Mouse (Mus musculus) intestine, embryonic 16.5 days (tissue): ENCODE measurements around the gene Tnc. TPM values are rescaled to one million over a fixed set of nuclear protein-coding genes. Genes with fewer than 3 reads are reported as not detected.

Experiments used
- ATAC-seq: fragments of 200-750 bp; cut with Nextera tagmentation; 2 replicates; pipeline ENCODE4 v1.8.0; 2017; ENCODE audit warnings: moderate TSS enrichment, moderate library complexity
- H3K27ac ChIP-seq: fragments of 300-500 bp; sonication (generic); 2 replicates; pipeline ENCODE4 v1.5.1; 2014; ENCODE audit warnings: mild to moderate bottlenecking, low read length
- H3K27me3 ChIP-seq: fragments of 300-500 bp; sonication (generic); replicated peaks from 2 replicates; pipeline ENCODE4 v1.6.1; 2014; ENCODE audit warnings: low read length, control low read depth, mixed read lengths; ENCODE audit not compliant: control insufficient read depth, insufficient read depth
- H3K36me3 ChIP-seq: fragments of 300-500 bp; sonication (generic); 2 replicates; pipeline ENCODE4 v1.6.1; 2014; ENCODE audit warnings: low read length, control low read depth; ENCODE audit not compliant: control insufficient read depth, insufficient read depth
- H3K4me1 ChIP-seq: fragments of 300-500 bp; sonication (generic); 2 replicates; pipeline ENCODE4 v1.6.1; 2014; ENCODE audit warnings: low read length, control low read depth, mixed read lengths; ENCODE audit not compliant: control insufficient read depth, insufficient read depth
- H3K4me2 ChIP-seq: fragments of 300-500 bp; sonication (generic); 2 replicates; pipeline ENCODE4 v1.6.1; 2014; ENCODE audit warnings: low read depth, low read length, control low read depth
- H3K4me3 ChIP-seq: fragments of 300-500 bp; sonication (generic); 2 replicates; pipeline ENCODE4 v1.5.1; 2014; ENCODE audit warnings: mild to moderate bottlenecking, low read length
- H3K9ac ChIP-seq: fragments of 300-500 bp; sonication (generic); 2 replicates; pipeline ENCODE4 v1.6.1; 2014; ENCODE audit warnings: low read depth, low read length
- H3K9me3 ChIP-seq: fragments of 300-500 bp; sonication (generic); 2 replicates; pipeline ENCODE4 v1.6.1; 2016; ENCODE audit warnings: low read length, control low read depth; ENCODE audit not compliant: control insufficient read depth
- WGBS: fragments of 180-500 bp; shearing (Covaris S2); extraction: QIAGEN DNeasy Blood & Tissue Kit; methylation state at CpG from one replicate; pipeline ENCODE4 v1.1.7; 2014; 5-methylcytosine and 5-hydroxymethylcytosine counted together
- polyA plus RNA-seq: library from polyadenylated mRNA; unstranded; fragments of >200 nt; fragmentation: Nextera tagmentation; extraction: Ambion mirVana; gene quantifications from 2 replicates; pipeline ENCODE4 v1.2.1, GENCODE M21; 2015

Gene Tnc
- polyA plus RNA-seq, 1 experiment from 2014 or later: 6.9 TPM

DNA sequence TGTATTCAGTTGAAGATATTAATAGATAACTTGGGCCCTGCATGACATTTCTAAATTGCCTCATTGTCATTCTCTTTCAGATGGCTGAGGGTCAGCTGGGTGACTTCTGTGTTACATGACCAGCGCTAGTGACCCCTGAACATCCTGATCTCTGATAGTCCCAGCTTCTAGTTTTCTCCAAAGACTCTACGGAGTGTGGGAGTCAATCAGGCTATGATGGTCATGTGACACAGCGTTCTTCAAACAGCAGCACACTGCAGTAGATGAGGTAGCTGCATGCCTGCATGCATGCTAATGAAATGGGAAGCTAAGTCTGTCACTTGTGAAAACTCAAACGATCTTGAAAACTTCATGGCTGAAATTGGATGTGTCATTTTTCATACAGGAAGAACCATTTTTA is 41.6 kb downstream of the Tnc start:
- no peaks in the 10 kb centered on the region for H3K9me3 ChIP-seq
- H3K4me2 ChIP-seq: no peak overlapping the region
- H3K4me1 ChIP-seq: no peaks in the 10 kb centered on the region
- no peaks in the 10 kb centered on the region for H3K36me3 ChIP-seq
- H3K4me3 ChIP-seq: no peak overlapping the region
- H3K27ac ChIP-seq: no peak overlapping the region
- 92% methylated on average over 4 of the region's 4 CpGs for WGBS
- no peak overlapping the region for H3K9ac ChIP-seq
- ATAC-seq: no peak
- no peaks in the 10 kb centered on the region for H3K27me3 ChIP-seq

DNA sequence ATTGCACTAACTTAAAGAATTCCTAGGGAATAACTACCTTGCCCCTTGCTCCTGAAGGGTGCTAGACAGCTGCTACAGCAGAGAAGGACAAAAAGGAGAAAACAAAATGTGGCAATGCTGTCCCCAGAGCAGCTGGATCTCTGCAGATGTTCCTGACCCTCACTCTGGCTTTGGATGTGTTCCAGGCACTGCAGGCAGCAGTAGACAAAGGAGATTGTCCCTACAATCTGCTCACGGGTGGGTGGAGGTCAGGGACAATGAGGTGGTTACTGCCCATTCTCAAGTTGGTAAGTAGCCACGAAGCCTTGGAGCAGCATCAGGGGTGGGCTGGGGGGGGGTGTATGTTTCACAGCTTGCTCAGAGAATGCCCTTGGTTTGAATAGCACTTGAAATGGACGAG is 43.1 kb downstream of the Tnc start:
- Histone ChIP-seq H3K27ac (no peak overlapping the region), H3K27me3 (no peaks in the 10 kb centered on the region), H3K9ac (no peak overlapping the region), H3K9me3 (no peaks in the 10 kb centered on the region), H3K4me1 (peaks cover 4% of the 10 kb centered on the region; the same call in 1 of the 2 replicates), H3K4me2 (no peak overlapping the region), H3K4me3 (no peak overlapping the region), H3K36me3 (no peaks in the 10 kb centered on the region)
- ATAC-seq: no peak
- WGBS: 47% methylated on average over 3 of the region's 3 CpGs

DNA sequence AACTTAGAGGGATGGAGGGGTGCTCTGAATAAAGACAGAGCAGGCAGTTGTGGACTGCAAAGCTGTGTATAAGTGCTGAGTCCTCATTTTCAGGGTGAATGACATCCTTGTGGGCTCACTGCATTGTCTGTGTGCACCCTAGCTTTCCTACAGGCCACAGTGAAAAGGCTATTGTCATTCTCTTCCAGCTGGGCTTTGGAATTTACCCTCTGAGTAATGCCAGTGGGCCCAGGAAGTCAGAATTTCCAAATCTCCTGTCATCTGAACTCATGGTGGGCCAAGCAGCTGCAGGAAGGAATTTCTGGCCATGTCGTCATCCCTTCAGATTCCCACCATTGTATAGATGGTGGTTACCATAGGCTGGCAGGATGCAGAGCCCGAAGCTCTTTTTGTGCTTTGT is 44.6 kb downstream of the Tnc start:
- Histone ChIP-seq H3K4me3 (no peak overlapping the region), H3K4me1 (peaks cover 4% of the 10 kb centered on the region; the same call in 1 of the 2 replicates), H3K4me2 (no peak overlapping the region), H3K36me3 (no peaks in the 10 kb centered on the region), H3K9me3 (no peaks in the 10 kb centered on the region), H3K9ac (no peak overlapping the region), H3K27me3 (no peaks in the 10 kb centered on the region), H3K27ac (no peak overlapping the region)
- ATAC-seq: no peak
- WGBS: 64% methylated on average over 2 of the region's 2 CpGs

DNA sequence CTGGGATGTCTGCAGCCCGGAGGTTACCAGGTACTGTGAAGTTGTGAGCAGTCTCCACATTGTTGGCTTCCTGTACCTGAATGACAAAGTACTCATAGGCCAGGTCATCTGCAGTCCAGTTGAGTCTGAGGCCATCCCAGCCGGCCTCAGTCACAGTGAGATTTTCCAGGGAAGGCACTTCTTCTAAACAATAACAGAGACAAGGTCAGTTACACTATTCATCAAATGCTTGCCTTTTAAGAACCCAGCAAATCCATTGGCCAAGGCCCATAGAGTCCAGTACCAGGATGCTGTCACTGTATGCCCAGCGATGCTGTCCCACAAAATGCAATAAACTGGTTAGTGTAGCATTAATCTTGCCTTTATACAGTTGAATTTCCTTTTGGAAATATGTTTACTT is 46.0 kb downstream of the Tnc start:
- no peaks in the 10 kb centered on the region for H3K27me3 ChIP-seq
- H3K27ac ChIP-seq: no peak overlapping the region
- no peaks in the 10 kb centered on the region for H3K36me3 ChIP-seq
- 68% methylated on average over 3 of the region's 3 CpGs for WGBS
- H3K9ac ChIP-seq: no peak overlapping the region
- no peak for ATAC-seq
- peaks cover 4% of the 10 kb centered on the region; the same call in 1 of the 2 replicates for H3K4me1 ChIP-seq
- H3K9me3 ChIP-seq: no peaks in the 10 kb centered on the region
- no peak overlapping the region for H3K4me3 ChIP-seq
- H3K4me2 ChIP-seq: no peak overlapping the region

DNA sequence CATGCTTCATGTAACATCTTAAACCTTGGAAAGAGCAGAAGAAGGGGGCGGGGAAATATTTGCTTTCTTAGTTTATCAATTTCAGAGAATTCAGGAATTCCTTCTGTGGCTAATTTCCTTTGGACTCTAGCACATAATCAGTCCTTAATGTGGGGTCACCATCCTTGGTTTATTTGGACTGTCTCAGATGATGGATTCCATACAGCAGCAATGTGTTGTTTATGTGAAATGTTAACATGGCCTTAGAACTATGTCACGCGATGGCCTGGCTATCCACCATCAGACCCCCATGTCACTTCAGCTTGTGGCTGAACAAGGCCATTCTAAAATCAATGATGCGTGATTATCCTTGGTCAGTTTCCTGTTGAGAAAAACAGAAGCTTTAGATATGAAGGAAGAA is 46.5 kb downstream of the Tnc start:
- Histone ChIP-seq H3K9ac (no peak overlapping the region), H3K4me3 (no peak overlapping the region), H3K4me2 (no peak overlapping the region), H3K36me3 (no peaks in the 10 kb centered on the region), H3K9me3 (no peaks in the 10 kb centered on the region), H3K27me3 (no peaks in the 10 kb centered on the region), H3K4me1 (peaks cover 4% of the 10 kb centered on the region; the same call in 1 of the 2 replicates), H3K27ac (no peak overlapping the region)
- WGBS: 67% methylated on average over 4 of the region's 4 CpGs
- ATAC-seq: no peak

DNA sequence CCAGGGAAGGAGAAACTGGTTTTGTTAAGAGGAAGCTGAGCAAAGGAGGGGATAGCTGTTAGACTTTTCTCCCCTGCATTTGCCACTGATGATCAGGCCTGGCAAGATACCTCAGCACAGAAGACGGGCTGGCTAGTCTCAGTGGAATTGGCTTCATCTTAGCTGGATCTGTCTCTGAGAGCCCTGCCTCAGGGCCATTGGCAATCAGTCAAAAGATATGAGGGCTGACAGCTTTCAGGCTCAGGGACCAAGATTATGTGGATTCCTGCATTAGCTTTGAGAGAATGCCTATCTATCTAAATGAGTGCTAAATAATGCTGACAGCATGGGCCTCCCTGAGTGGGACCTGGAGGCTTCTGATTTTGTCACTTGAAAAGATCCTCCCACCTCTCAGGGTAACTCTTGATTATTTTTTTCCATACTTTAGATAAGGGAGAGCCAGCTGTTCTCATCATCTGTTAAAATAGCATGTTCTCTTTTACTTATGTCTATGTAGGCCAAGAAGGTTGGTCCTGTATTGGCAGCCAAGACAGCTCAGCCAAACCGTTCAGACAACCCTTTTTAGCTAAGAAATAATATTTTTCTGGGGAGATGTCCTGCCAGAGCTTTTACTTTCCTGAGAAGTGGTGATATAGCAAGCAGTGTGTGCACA is 53.2 kb downstream of the Tnc start:
- Histone ChIP-seq H3K9ac (no peak overlapping the region), H3K4me3 (no peak overlapping the region), H3K9me3 (no peaks in the 10 kb centered on the region), H3K4me1 (peaks cover 4% of the 10 kb centered on the region; the same call in 1 of the 2 replicates), H3K27me3 (no peaks in the 10 kb centered on the region), H3K4me2 (no peak overlapping the region), H3K36me3 (no peaks in the 10 kb centered on the region), H3K27ac (no peak overlapping the region)
- WGBS: 53% methylated on average over 2 of the region's 2 CpGs
- no peak for ATAC-seq

DNA sequence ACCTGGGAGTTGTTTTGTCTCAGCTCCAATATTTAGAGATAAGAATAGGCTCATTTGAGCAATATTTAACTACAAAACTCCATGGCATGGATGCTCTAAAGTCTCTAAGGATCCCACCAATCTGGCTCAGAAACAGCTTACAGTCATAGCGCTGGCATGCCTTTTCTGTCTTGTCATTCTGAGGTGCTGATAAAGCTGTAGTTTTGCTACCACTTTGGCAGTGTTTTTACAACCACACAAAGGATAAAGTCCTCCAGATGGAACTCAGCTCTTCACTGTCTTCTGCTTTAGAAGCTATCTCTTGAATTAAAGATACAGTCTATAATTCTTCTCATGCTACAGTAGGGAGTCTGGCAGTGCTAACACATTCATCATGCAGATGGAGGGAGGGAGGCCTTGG is 56.6 kb downstream of the Tnc start:
- no peak overlapping the region for H3K27ac ChIP-seq
- H3K27me3 ChIP-seq: no peaks in the 10 kb centered on the region
- 94% methylated on average over 1 of the region's 1 CpGs for WGBS
- no peak overlapping the region for H3K4me2 ChIP-seq
- H3K4me1 ChIP-seq: peaks cover 4% of the 10 kb centered on the region; the same call in 1 of the 2 replicates
- H3K36me3 ChIP-seq: no peaks in the 10 kb centered on the region
- no peak overlapping the region for H3K4me3 ChIP-seq
- ATAC-seq: no peak
- no peak overlapping the region for H3K9ac ChIP-seq
- H3K9me3 ChIP-seq: no peaks in the 10 kb centered on the region

DNA sequence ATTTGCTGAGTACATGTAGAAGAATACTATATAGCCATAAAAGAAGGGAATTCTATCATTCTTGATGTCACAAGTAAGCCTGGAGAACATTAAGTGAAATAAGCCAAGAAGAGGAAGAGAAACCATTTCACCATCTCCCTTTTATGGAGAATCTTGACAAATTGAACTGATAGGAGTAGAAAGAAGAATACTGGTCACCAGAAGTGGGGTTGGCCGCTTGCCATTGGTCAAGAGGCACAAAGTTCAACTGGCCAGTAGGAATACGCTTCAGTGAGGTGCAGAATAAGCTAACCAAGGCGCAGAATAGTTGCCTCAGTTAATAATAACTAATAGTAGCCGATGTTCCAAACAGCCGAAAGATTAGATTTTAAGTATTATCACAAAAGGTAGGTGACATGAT is 58.7 kb downstream of the Tnc start:
- Histone ChIP-seq H3K27me3 (no peaks in the 10 kb centered on the region), H3K4me2 (no peak overlapping the region), H3K9ac (no peak overlapping the region), H3K9me3 (no peaks in the 10 kb centered on the region), H3K27ac (no peak overlapping the region), H3K4me3 (no peak overlapping the region), H3K4me1 (no peaks in the 10 kb centered on the region), H3K36me3 (no peaks in the 10 kb centered on the region)
- WGBS: 94% methylated on average over 5 of the region's 5 CpGs
- ATAC-seq: no peak

DNA sequence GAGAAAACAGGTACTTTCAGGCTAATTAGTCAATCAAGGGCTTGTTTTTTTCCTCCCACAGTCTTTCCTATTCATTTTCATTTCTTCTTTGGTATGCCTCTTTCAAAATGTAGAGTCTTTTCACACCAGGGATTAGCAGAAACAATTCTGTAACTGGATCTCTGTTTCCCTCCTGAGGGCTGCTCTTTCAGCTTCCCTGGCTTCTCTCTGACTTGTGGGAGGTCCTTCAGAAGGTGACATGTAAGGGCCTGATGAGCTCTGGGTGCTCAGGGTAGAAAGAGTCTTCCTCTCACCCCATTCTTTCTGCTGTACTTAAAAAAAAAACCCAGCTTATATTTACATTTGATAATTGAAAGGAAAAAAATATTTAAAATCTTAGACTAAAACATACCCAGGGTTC is 60.2 kb downstream of the Tnc start:
- H3K36me3 ChIP-seq: no peaks in the 10 kb centered on the region
- no peak overlapping the region for H3K4me3 ChIP-seq
- ATAC-seq: no peak

DNA sequence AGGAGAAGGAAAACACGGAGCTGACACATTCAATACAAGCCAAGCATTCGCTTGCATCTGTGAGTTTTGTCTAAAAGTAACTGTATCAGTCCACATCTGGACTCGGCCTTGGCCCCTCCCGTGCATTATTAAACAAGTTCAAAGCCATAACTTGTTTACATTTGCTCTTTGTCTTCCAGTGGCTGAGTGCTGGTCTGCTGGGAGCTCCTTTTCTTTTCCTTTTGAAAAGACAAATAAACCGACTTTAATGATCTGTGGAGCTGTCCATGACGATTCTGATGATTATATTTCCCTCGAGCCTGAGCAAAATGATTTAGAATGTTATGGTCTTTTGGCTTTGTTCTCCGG is 63.7 kb downstream of the Tnc start:
- Histone ChIP-seq H3K4me3 (no peak overlapping the region), H3K4me1 (no peaks in the 10 kb centered on the region), H3K27ac (no peak overlapping the region), H3K27me3 (no peaks in the 10 kb centered on the region), H3K36me3 (no peaks in the 10 kb centered on the region), H3K9me3 (no peaks in the 10 kb centered on the region), H3K9ac (no peak overlapping the region), H3K4me2 (no peak overlapping the region)
- no peak for ATAC-seq
- WGBS: 27% methylated on average over 8 of the region's 8 CpGs

More for the DNA sequence above, 60.2 kb downstream of the Tnc start:
- no peak overlapping the region for H3K9ac ChIP-seq
- H3K4me1 ChIP-seq: no peaks in the 10 kb centered on the region
- no peak overlapping the region for H3K4me2 ChIP-seq
- H3K27me3 ChIP-seq: no peaks in the 10 kb centered on the region
- no peak overlapping the region for H3K27ac ChIP-seq
- H3K9me3 ChIP-seq: no peaks in the 10 kb centered on the region
